Mouse (Mus musculus): ENCODE measurements around the gene C1s1. TPM values are rescaled to one million over a fixed set of nuclear protein-coding genes. Genes with fewer than 3 reads are reported as not detected.
A peak's percentile ranks its signal among the peaks of the same experiment; 100 is the strongest.

The C1s1 gene
- total RNA-seq, 2 experiments from 2014 or later, result 19.8 to 21.9 TPM

DNA sequence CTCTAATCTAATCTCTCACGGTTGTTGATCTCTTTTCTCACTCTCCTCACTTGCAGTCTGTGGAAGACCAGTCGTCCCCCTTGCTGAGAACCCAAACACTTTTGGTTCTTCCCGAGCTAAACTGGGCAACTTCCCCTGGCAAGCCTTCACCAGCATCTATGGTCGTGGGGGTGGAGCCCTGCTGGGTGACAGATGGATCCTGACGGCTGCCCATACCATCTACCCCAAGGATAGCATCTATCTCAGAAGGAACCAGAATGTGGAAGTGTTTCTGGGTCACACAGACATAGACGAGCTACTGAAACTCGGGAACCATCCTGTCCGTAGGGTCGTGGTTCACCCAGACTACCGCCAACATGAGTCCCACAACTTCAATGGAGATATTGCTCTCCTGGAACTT is 33.9 kb downstream of the C1s1 start:
- H3K4me3 ChIP-seq, result no peak overlapping the region
- no peak for TF ChIP-seq CTCF (IDR thresholded peaks at IDR 0.05)

DNA sequence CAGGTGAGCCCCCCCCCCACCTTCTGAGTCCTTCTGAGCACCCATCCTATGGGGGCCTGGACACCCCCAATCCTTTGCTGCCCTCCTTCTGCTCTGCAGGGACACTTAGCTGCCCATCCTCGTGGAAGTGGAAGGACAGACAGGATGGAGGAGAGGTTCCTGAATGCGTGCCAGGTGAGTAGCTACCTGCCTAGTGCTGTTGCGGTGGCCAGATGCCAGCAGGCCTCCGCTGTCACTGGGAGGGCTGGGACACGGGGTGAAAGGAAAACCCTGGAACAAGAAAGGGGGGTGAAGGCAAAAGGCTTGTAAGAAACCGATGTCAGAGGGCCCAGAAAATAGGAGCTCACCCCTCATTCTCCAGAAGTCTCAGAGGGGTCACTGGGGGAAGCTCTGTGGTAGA is 35.2 kb downstream of the C1s1 start:
- Histone ChIP-seq H3K4me3 (no peak overlapping the region), H3K27ac (no peak overlapping the region)
- TF ChIP-seq CTCF (IDR thresholded peaks at IDR 0.05), result no peak
- intact Hi-C loops (cut with DNase I), result loop anchor here (10.0 kb wide), 1 partner anchor 258 kb away; the partner anchor contains the start of gene Eno2
- no peak for DNase-seq

More for the DNA sequence above, 33.9 kb downstream of the C1s1 start:
- no peak overlapping the region for H3K27ac ChIP-seq
- no peak for DNase-seq
- intact Hi-C loops (cut with DNase I), result loop anchor here (10.0 kb wide), 1 partner anchor 257 kb away; the partner anchor contains the start of gene Eno2

DNA sequence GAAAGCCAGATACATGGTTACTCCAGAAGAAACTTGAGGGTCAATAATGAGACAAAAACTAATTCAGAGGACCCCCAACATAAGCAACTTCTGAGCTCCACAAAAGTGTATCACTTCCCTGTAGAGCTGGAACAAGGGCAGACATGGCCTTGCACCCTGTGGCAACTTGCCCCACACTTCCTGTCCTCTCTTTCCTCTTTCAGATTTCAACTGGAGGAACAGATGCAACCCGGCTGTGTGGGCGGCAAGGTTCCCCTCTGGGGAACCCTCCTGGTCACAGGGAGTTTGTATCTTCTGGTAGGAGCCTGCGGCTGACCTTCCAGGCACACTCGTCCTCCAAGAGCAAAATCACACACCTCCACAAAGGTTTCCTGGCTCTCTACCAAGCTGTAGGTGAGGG is 37.1 kb downstream of the C1s1 start:
- peak; percentile 30 for DNase-seq
- Histone ChIP-seq H3K4me3 (no peak overlapping the region), H3K27ac (no peak overlapping the region)
- intact Hi-C loops (cut with DNase I), result loop anchor here (10.0 kb wide), 1 partner anchor 260 kb away; the partner anchor contains the start of gene Eno2
- TF ChIP-seq CTCF (IDR thresholded peaks at IDR 0.05), result no peak

DNA sequence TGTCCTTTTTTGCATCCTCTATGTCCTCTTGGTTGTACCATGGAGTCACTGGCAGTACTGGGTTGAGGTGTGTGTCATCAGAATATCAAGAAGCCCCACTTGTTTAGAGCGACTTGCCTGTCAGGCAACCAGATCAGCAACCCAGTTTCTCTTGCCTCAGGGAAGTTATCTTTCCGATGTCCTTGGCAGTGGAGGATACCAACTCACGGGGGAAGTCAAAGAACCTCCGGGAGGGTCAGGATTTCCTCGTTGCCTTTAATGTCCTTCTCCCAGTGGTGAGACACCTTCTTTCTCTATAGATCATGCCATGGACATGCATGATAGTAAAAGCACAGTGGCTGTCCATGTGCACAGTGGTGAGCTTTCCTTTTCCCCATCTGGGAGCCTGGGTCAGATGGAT is 40.1 kb downstream of the C1s1 start:
- no peak for TF ChIP-seq CTCF (IDR thresholded peaks at IDR 0.05)
- DNase-seq, result no peak
- intact Hi-C loops (cut with DNase I), result loop anchor here (10.0 kb wide), 1 partner anchor 263 kb away; the partner anchor contains the start of gene Eno2
- H3K27ac ChIP-seq, result no peak overlapping the region
- no peak overlapping the region for H3K4me3 ChIP-seq

DNA sequence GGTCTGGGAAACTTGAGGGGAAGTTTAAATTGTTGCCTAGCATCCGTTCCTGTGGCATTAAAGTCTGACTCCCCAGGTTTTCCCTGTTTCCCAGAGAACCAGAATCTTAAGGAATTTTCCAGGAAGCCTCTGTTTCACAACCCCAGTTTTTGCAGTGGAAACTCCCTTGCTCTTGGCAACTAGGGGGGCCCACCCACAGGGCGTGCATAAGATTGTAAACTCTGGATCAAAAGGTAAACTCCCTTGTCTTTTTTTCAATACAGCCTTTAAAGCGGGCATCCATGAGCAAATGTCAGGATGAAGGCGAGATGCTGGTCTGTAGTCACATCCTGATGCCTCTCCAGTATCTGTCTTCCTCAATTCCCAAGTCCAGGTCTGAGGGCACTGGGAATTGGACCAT is 40.7 kb downstream of the C1s1 start:
- Histone ChIP-seq H3K27ac (0 out of 2 replicates have a peak overlapping the region, but pooled peaks have one; percentile 51), H3K4me3 (no peak overlapping the region)
- TF ChIP-seq CTCF (IDR thresholded peaks at IDR 0.05), result no peak
- intact Hi-C loops (cut with DNase I), result loop anchor here (10.0 kb wide), 1 partner anchor 263 kb away; the partner anchor contains the start of gene Eno2
- DNase-seq, result peak; percentile 59

DNA sequence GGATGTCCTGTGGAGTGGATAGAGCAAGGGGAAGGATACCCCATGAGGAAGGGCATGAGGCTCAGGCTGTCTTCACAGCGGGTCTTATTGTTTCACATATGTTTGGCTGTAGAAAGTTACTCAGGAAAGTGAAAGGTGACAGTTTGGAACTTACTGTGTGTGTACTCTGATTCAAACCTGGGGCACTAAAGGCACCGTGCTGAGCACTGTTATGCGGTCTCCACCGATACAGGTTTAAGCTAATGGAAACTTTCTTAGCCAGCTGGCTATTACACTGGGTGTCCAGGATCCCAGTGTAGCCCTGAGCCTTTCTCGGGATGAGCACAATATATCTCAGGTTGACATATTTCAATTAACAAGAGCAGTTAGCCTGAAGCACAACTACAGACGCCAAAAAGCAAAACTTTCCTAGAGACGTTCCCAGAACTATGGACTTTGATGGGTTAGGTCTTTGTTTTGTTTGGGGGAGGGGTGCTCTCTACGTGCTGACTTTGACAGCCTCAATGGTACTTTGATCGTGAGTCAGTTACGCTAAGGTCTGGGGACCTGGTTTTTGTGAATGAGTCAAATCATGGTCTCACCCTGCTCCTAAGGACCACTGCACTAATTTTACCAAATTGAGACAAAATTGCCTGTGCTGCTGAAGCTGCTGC is 42.1 kb downstream of the C1s1 start:
- Histone ChIP-seq H3K4me3 (no peak overlapping the region), H3K27ac (peak overlapping the region; percentile 20; the same call in 1 of the 2 replicates)
- TF ChIP-seq CTCF (IDR thresholded peaks at IDR 0.05), result no peak
- no peak for DNase-seq
- intact Hi-C loops (cut with DNase I), result loop anchor here (10.0 kb wide), 1 partner anchor 265 kb away; the partner anchor contains the start of gene Eno2

DNA sequence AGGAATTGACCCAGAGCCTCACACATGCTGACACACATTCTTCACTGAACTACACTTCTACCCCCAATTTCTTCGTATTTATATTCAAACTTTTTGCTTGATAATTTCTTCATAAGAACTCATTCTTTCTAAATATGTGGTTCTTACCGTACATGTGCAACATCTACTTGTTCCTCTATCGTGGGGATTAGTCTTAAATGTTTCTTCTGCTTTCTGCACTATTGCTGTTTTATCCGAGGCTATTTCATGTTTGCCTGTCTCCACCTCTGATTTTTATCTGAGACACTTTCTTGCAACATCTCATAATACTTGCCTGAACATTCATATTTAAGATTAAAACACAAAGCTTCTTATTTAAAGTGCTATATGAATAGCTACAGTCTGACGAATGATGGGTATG is 46.1 kb downstream of the C1s1 start:
- no peak for DNase-seq
- intact Hi-C loops (cut with DNase I), result no loop called here
- Histone ChIP-seq H3K4me3 (no peak overlapping the region), H3K27ac (no peak overlapping the region)
- TF ChIP-seq CTCF (IDR thresholded peaks at IDR 0.05), result no peak

DNA sequence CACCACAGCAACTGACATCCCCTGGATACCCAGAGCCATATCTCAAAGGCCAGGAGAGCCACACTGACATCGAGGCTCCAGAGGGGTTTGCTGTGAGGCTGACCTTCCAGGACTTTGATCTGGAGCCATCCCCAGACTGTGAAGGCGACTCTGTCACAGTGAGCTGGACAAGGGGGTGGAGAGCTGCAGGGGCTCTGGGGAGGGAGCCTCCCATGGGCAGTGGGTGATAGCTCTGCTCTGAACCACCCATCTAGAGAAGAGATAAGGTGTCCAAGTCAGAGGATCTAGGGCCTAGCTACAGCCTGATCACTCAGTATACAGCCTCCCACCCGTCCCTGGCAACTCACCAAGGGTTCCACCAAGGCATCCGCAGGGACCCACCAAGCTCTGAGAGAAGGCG is 48.3 kb downstream of the C1s1 start:
- intact Hi-C loops (cut with DNase I), result loop anchor here (5.0 kb wide), 1 partner anchor 48 kb away; the partner anchor contains the start of gene C1s1
- DNase-seq, result peak; percentile 50
- Histone ChIP-seq H3K4me3 (0 out of 2 replicates have a peak overlapping the region, but pooled peaks have one; percentile 9), H3K27ac (peak overlapping the region; percentile 82)
- TF ChIP-seq CTCF (IDR thresholded peaks at IDR 0.05), result no peak

DNA sequence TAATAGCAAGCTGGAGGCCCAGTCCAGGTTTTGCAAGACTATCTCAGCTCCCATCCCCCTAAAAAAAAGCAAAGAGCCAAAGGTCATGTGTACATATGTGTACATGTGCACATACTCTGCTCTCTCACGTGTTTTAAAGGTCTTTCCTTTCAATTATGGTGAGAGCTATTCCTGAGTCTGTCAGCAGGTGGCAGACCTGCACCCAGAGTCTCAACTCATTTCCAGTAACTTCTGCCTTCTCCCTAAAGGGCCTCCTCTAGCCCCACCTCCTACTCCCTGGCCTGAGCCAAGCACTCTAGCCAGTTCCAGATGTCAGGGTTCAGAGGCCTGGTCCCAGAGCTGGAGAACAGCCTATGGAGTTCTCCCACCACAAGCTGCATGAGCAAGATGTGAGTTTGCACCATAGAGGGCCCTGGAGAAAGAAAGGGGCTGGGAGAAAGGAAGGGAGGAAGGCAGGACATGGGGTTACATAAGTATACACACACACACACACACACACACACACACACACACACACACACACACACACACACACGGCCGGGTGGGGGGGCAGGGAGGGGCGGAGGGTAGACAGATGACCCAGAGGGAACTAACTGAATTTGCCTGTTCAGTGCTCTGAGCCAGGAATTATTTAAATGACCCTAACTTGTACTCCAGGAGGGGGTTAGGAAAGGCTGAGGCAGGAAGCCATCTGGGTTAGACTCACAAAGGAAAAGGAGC is 49.2 kb downstream of the C1s1 start, which contains the start of gene C1rl:
Gene C1rl (plus strand): TSS at position 272 of the 720 bp plus-strand sequence.
- H3K4me3 ChIP-seq, result peak within 1 kb of the TSS; percentile 9; the same call in 1 of the 2 replicates
- peak; percentile 79 for TF ChIP-seq CTCF (IDR thresholded peaks at IDR 0.05)
- DNase-seq, result peak; percentile 84
- intact Hi-C loops (cut with DNase I), result loop anchor here (5.0 kb wide), 1 partner anchor 49 kb away; the partner anchor contains the start of gene C1s1
- peak within 1 kb of the TSS; percentile 82 for H3K27ac ChIP-seq

DNA sequence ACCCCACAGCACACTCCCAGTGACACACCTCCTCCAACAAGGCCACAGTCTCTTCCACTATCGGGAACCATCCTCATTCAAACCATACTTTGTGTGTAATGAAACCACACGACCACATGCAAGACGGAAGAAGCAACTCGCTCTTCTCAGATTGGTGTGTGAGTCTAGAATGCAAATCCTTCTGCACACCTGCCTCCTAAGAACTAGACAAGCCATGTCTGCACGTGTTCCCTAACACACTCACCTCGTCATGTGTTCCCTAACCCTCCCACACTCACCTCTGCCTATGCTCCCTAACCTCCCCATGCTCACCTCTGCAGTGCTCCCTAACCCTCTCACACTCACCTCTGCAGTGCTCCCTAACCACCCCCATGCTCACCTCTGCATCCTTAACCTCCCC is 50.7 kb downstream of the C1s1 start:
- Histone ChIP-seq H3K4me3 (no peak overlapping the region), H3K27ac (no peak overlapping the region)
- no peak for DNase-seq
- TF ChIP-seq CTCF (IDR thresholded peaks at IDR 0.05), result no peak
- intact Hi-C loops (cut with DNase I), result loop anchor here (5.0 kb wide), 1 partner anchor 51 kb away; the partner anchor contains the start of gene C1s1

DNA sequence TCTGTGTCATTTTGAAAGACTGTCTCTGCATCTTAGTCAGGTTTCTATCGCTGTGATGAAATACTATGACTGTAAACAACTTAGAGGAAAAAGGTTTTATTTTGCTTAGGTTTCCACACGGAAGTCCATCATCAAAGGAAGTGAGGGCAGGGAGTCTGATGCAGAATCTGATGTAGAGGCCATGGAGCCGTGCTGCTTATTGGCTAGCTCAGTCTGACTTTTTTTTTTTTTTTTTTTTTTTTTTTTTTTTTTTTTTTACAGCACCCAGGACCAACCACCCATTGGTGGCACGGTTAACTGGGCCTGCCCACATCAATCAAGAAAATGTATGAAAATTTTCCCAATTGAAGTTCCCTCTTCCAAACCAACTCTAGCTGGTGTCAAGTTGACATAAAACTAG is 53.2 kb downstream of the C1s1 start:
- Histone ChIP-seq H3K4me3 (no peak overlapping the region), H3K27ac (no peak overlapping the region)
- intact Hi-C loops (cut with DNase I), result no loop called here
- no peak for TF ChIP-seq CTCF (IDR thresholded peaks at IDR 0.05)
- no peak for DNase-seq

DNA sequence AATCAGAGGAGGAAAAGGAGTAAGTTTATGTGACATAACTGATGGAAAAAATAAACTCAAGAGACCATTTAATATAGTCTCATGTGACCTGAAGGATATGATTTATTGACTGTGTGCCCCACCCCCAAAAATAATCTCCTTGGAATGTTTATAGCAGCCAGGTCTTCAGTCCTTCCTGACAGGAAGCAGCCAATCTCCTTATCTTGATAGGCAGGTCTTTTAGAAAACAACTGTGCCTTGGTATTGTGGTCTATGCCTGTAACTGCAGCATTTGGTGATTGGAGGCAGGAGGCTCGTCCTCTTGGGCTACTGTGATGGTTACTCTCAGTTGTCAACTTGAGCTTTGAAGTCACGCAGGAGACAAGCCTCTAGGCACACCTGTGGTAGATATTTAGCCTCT is 54.6 kb downstream of the C1s1 start:
- TF ChIP-seq CTCF (IDR thresholded peaks at IDR 0.05), result no peak
- Histone ChIP-seq H3K4me3 (no peak overlapping the region), H3K27ac (no peak overlapping the region)
- DNase-seq, result no peak
- intact Hi-C loops (cut with DNase I), result no loop called here
